Mouse (Mus musculus) 3134 (cell line): ENCODE measurements around the gene Serp2.

ENCODE experiments used
- DNase-seq: peaks from one replicate; pipeline ENCODE4 v3.0.0-alpha.2; 2011; ENCODE audit warnings: low spot score; ENCODE audit not compliant: insufficient read length; ENCODE audit errors: extremely low read depth

Serp2 gene

GRCm38 (mm10) chr14:76500036-76500435 is 56.7 kb downstream of the Serp2 start:
- DNase-seq, result no peak

- no peak for DNase-seq
Observed at GRCm38 (mm10) chr14:76499492-76499891, 57.2 kb downstream of the Serp2 start.

DNA sequence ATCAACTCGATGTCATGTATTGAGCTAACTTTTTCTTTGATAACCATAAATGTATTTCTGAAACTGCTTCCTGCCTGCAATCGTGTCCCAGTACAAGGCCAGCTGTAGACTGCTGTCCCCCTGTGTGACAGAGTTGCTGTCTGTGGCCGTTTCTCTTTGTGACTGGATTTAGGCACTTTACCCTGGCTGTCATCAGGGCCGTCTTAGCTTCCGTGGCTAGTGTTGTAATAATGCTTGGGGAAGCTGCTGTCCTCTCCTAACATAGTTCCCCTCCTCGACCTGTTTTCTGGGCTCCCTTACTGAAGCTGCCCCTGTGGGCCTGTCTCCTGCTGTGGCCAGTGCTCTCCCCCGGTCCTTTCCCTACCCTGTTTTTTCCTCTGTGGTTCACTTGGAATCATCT is 58.5 kb downstream of the Serp2 start:
- DNase-seq, result no peak

DNA sequence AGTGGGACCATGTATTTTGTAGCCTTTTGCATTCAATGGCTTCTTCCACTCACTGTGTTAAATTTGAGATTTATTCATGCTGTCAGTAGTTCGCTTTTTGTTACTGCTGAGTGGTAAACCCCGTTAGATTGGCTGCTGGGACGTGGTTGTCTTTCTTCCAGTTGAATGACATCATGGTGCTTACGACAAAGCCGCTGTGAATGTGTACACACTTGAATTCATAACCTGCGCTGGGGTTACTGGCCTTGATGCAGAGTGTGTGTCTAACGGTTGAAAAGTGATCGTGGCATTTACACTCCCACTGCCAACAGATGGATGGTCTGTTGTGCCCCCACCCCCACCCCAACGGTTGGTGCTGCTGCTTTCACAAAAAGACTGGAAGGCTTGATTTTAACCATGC is 59.5 kb downstream of the Serp2 start:
- DNase-seq, result no peak

DNA sequence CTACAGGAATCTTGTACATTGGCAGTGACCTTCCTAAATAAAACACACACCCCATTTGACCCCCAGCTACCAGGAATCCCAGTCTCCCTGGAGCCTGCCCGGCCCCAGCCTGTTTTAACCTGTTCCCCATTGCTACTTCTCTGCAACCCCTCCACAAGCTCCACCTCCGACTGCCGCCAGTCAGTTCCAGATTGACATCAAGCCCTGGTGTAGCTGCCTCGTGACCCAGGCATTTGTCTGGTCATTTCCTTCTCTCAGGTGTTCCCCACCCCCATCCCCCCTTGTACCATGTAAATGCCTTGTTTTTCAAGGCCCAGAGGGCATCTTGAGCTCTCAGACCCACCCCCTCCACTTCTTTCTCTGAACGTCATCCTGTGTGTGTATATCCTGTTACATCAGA is 61.7 kb downstream of the Serp2 start:
- DNase-seq, result no peak

GRCm38 (mm10) chr14:76489128-76489527 is 67.6 kb downstream of the Serp2 start:
- no peak for DNase-seq

DNA sequence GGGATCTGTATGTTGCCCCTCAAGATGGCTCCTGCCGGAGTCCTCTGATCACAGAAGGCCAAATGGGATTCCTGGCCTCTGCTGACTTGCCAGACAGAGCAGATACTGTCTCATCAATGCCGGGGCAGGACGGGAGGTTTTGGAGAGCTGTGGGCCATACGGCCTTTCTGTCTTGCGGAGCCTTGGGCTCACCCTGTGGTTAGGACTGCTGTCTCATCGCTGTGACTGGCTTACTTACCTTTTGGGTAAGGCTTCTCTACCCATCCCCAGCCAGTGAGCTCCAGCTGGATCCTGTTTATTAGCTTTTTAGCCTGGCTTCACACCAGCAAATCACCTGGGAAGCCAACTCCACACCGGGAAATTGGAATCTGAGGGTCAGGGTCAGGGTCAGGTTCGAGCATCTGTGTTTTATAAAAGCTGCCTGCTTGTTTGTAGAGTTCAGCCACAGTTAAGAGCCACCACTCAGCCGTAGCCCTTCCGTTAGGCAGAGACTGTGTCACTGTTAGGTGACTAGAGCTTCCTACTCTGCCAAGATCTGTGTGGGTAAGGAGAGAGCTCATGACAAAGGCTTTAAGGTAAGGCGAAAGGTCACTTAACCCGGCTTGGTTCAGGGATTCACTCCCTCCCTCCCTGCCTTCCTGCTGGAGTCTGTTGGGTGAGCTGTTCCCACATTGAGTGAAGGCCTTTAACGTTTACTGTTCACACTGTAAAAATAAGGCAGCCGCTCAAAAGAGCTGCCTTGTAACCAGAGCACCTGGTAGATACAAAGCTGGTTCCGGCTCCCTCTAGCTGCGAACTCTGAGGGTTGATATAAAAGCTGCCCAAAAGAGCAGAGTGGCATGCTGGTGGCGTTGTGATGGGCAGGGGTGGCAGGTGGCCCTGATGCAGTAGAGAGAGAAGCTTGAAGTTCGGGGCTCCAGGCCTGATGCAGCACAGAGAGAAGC is 68.3 kb downstream of the Serp2 start:
- no peak for DNase-seq

GRCm38 (mm10) chr14:76487609-76488008 is 69.1 kb downstream of the Serp2 start:
- DNase-seq, result no peak

- DNase-seq, result no peak
Observed at GRCm38 (mm10) chr14:76483701-76484100, 73.0 kb downstream of the Serp2 start.
